Mouse (Mus musculus) layer of hippocampus, postnatal 10 days (tissue): ENCODE measurements around the gene Slc2a13. TPM values are rescaled to one million over a fixed set of nuclear protein-coding genes. Genes with fewer than 3 reads are reported as not detected.
A peak's percentile ranks its signal among the peaks of the same experiment; 100 is the strongest.

Experiments
- DNase-seq, 2 experiments: peaks; one replicate each; pipeline ENCODE4 v3.0.0; 2021; ENCODE audit warnings: low spot score in 2 of 2
- total RNA-seq, 2 experiments: library from RNA; stranded (reverse); gene quantifications; 2 replicates each; pipeline ENCODE4 v1.2.3; 2021

Gene Slc2a13
- total RNA-seq, 2 experiments from 2014 or later: 42.5 to 43.8 TPM

DNA sequence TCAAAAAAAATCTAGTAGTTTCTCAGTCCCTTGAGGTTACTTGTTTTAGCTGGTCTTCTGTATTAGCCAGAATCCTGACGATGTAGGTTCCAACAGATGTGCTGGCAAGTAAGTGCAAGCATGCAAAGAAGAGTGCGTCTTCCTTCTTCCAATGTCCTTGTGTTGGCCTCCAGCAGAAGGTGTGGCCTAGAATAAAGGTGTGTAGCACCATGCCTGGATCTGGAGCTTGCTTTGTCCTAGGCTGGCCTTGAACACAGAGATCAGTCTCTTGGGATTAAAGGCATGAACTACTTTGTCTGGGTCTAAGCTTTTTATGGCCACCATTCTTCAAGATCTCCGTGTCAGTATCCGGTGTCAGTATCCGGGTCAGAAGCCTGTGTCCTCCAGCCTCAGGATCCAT is 293.5 kb downstream of the Slc2a13 start:
- no peak for DNase-seq

DNA sequence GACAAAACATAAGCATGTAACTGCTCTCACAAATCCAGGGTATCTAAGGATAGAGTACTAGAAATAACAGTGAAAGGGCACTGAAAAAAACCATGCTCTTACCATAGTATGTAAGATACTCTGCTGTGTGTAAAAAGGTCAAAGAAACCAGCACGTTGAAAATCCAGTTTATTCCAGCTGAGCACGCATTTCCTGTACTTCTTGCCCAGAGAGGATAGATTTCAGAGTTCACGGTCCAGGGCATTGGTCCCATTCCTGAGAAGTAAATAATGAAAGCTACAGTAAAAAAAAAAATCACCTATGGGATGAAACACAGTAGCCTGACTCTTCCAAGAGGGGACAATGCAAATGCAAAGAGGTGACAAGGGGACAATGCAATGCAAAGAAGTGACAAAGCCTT is 297.1 kb downstream of the Slc2a13 start:
- DNase-seq: no peak

GRCm38 (mm10) chr15:91268532-91268931 is 304.5 kb downstream of the Slc2a13 start:
- no peak for DNase-seq

DNA sequence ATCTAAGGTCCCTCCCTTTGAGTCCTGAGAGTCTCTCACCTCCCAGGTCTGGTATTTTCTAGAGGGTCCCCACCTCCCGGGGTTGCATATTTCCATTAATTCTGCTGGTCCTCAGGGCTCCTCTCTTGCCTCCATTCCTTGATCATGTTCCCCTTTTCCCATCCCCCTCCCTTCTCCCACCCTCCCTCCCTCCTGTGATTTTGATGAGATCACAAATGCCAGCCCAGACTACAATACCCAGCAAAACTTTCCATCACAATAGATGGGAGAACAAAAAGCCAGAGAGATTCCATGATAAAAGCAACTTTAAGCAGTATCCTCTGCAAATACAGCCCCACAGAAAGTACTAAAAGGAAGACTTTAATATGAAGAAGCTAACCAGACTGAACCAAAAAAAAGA is 309.1 kb downstream of the Slc2a13 start:
- no peak for DNase-seq

GRCm38 (mm10) chr15:91260578-91260977 is 312.5 kb downstream of the Slc2a13 start:
- DNase-seq: no peak

GRCm38 (mm10) chr15:91257140-91257539 is 315.9 kb downstream of the Slc2a13 start:
- no peak for DNase-seq

- no peak for DNase-seq
These were observed 317.8 kb downstream of the Slc2a13 start for GRCm38 (mm10) chr15:91255308-91255707.

DNA sequence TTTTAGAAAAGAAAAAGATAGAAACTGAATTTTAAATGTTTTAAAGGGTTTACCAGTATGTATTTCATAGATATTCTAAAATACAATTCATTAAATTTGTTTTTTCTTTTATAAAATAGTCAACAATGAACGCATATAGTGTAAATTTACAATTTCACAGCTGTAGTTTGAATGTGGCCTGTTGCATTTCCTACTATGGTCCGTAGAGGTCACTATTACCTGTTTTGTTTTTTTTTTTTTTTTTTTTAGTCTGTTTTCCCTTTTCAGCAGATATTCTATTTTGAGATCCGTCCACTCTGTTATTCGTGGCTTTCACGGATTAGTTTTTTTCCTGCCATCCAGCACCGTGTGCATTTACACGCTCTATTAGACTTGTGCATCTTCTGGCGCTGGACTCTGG is 320.1 kb downstream of the Slc2a13 start:
- DNase-seq: no peak

GRCm38 (mm10) chr15:91251544-91252408 is 321.3 kb downstream of the Slc2a13 start:
- no peak for DNase-seq

GRCm38 (mm10) chr15:91250815-91251214 is 322.2 kb downstream of the Slc2a13 start:
- DNase-seq: peak; percentile 14 to 24

- DNase-seq: no peak
These were observed 332.3 kb downstream of the Slc2a13 start for GRCm38 (mm10) chr15:91240683-91241335.

DNA sequence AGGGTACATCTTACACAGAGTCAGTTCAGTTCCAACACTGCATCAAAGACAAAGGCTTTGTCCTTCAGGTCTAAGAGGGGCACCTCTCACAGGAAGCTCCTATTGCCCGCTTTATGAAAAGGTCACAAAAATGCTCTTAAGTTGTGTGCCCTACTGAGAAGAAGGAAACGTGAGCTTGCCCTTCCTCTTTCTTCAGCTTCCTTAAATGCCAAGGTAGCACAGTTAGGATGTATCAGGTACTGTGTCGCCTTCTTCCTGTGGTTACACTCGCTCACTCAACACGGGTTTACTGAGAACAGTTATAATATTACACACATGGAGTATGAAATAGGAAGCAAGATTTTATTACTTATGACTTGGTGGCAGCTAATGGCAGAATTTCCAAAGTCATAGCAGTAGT is 335.8 kb downstream of the Slc2a13 start:
- no peak for DNase-seq

Other genes with a start within 250 kb of the Slc2a13 start
- 10 to 100 TPM; 10.2 to 14.0 TPM for gene Lrrk2, start 99.9 kb upstream of the Slc2a13 start, total RNA-seq